Mouse (Mus musculus): ENCODE results near the gene Nadsyn1.

Nadsyn1 gene

DNA sequence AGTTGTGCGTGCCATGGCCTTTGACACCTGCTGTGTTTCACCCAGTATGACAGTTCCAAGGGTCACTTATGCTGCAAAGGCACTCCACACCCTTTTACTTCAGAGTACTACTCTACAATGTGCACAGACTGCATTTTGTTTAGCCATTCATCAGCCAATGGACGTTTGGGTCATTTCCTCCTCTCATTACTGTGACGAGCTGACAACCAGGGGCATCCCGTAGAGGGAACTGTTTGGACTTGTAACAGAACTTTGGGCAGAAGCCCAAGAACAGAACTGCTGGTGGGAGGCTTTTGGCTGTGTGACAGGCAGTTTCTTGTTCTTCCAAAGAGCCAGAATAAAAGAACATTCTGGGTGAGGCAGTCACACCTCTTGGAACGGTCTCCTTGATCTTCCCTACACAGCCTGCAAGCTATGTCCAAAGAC is 17.4 kb downstream of the Nadsyn1 start:
- DNase-seq (ENCODE audit: low read depth, low spot score): no peak

DNA sequence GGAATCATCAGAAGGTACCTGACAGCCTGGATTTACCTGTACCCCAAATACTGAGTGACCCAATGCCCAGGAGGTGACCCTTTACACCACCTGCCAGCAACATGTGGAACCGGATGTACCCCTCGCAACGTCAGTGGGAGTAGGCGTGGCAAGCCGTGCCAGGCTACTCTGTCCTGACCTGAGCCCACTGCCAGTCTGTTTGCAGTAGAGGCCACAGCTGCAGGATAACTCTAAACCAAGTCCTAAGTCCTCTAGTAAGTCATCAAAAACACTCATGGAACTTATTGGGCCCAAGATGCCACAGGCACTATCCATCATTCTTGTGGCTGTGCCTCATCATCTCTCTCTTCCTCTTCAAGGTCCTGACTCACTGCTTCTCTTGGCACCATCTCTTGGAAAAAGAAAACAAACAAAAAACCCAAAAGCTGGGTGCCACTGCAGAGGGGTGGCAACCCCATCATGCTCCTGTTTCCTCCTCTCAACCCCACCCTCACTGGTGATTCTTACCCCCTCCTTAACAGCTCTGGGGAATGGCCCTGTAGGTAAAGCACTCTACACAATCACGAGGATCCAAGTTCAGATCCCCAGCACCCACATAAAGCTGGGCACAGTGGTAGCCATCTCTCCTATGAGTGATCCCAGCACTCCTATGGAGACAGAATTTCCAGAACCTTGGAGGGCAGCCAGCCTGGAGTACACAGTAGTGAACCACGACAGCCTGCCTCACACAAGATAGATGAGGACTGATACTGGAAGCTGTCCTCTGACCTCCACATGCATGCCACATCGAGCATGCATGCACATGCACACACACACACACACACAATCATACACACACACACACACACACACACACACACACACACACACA is 21.2 kb downstream of the Nadsyn1 start:
- no peak for DNase-seq (ENCODE audit: low read depth, low spot score)

DNA sequence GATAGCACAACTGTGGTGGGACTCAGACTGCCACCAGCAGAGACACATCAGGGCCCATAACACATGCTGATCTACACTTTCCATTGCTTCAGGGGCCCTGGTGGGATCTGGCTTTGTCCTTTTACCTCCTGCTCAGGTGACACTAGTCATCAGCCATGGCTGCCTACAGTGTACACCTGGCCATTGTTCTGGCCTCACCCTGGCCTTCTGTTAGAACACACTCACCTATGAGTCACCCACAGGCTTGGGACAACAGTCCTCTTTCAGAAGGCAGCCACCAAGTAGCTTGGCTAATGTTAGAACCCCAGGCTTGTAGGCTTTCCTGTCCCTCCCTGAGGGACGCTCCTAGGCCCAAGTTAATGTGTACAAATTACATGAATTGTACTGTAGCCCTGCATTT is 21.9 kb downstream of the Nadsyn1 start:
- DNase-seq (ENCODE audit: low read depth, low spot score): no peak

DNA sequence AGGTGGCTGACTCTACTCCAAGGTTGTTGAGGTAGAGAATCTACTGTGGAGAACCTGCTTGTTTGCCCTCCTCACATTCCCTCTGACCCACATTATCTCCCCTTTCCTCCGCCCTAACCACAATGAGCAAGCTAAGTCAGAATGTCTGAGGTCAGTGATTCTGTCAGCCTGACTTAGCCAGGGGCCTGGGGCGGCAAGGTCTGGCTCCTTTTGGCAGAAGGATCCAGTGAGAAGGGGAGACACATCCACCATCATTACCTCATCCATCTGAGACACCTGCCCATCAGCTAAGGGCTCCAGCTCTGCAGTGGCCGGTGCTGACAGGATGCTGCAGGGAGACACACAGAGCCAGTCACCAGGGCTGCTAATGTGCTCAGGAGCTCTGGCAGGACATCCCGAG is 23.9 kb downstream of the Nadsyn1 start:
- no peak for DNase-seq (ENCODE audit: low read depth, low spot score)

DNA sequence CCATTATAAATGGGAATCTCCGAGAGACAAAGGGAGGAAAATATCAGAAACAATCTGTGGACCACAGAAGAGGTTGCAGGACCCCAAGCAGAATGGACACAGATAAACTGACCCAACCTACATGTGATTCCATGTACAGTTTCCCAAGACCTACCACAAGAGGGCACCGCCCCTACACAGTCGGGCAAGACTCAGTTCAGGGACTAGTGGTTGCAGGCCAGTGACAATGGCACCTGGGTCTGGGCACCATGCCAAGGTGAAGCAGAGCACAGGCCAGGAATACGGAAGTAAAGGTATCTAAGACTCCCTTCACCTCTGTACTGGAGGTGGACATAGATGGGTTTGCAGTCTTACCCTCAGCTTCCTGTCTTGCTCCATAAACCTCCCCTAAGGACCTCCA is 29.5 kb downstream of the Nadsyn1 start:
- no peak for DNase-seq (ENCODE audit: low read depth, low spot score)

DNA sequence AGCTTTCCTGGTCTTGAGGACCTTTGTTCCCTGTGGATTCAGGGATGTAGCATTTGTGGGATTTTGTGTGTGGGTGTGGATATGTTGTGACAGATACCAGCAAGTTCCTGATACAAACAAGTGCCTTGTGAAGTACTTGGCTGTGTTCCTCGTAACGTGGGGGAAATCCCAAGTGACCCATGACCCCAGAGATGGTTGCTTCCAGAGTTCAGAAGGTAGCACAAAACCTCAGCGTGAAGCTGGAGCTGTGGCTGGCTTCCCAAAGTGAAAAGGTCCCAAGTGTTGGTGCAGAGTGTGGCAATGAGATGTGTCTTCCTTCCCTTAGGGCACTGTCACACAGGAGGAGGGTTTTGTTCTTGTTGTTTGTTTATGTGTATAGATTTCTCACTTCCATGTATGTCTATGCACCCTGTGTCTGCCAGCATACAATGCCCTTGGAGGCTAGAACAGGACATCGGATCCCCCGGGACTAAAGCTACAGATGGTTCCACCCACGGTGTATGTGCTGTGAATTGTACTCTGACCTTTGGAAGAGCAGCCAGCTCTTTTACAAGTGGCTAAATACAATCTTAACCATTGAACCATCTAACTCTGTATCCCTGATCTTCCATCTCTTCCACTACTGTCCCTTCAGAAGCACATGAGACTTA is 30.2 kb downstream of the Nadsyn1 start:
- DNase-seq (ENCODE audit: low read depth, low spot score): no peak

DNA sequence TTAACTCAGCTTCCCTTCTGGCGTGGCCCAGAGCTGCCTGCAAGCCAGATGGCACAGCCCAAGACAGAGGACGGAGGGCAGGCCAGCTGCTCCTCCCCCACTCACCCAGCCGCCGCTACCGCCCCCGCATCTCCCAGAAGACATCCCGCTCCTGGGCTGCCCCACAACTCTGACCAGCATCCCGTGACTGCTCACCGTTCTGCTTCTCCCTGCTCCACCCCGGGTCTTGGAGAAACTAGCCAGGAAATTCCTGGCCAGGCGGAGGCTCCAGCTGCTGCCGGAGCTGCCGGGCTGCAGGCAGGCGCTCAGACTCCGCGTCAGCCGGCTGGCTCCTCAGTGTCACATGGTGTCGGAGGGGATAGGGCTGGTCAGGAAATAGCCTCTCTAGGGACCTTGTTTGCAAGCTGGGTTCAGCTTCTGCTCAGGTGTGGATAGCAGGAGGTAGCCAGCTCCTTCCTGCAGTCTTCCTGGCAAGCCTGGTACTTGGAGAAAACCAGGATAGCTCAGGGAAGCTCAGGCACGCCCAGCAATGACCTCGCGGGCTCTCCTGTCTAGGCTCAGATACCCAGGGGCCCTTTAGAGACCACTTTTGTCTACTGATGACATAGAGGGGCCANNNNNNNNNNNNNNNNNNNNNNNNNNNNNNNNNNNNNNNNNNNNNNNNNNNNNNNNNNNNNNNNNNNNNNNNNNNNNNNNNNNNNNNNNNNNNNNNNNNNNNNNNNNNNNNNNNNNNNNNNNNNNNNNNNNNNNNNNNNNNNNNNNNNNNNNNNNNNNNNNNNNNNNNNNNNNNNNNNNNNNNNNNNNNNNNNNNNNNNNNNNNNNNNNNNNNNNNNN is 38.4 kb downstream of the Nadsyn1 start, which contains the start of gene Mrgpre:
TSS of gene Mrgpre (minus strand) at position 505 of the 834 bp plus-strand sequence.
- peak; percentile 22 for DNase-seq (ENCODE audit: low read depth, low spot score)

DNA sequence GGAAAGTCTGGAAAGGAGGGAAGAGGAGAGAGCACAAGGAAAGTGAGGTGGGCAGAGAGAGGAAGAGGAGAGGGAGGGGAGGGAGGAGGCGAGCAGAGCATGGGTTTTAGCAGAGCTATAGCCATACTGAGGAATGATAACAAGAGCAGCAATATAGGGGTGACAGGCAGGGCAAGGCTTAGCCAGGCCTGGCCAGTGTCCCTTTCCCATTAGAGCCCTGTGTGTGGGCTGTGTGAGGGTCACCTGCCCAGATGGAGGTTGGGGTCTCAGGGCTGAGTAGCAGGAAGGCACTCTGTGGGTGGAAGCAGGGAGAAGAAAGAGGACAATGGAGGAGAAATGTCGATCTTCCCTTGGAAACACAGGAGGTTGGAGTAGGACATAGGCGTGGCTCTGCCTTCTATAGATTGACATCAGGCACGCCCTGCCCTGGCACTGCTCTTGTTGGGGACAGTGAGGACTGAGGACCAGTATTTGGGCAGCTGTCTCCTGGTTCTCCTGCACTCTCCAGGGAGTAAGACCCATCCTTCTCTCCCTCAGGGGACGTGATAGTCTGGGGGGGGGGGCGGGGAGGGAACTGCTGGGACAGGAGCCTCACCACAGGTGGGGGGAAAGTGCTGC is 39.2 kb downstream of the Nadsyn1 start:
- no peak for DNase-seq (ENCODE audit: low read depth, low spot score)

DNA sequence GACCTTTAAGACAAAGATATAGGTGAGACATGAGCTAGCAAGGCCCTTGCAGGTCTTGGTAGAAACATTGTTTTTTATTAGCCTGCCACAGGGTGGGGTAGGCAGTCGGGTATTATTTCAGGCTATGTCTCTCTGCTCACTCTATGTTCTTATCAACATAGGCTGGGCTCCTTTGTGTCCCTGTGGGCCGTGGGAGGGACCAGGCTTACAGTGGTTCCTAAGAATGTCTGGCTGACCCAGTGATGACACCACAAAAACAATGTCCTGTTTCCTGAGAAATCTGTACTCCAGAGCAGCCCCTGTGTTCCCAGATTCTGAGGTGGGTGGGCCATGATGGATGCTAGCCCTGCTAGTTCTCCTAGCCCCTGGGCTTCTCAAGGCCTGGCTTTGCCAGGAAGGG is 45.3 kb downstream of the Nadsyn1 start:
- no peak for DNase-seq (ENCODE audit: low read depth, low spot score)

DNA sequence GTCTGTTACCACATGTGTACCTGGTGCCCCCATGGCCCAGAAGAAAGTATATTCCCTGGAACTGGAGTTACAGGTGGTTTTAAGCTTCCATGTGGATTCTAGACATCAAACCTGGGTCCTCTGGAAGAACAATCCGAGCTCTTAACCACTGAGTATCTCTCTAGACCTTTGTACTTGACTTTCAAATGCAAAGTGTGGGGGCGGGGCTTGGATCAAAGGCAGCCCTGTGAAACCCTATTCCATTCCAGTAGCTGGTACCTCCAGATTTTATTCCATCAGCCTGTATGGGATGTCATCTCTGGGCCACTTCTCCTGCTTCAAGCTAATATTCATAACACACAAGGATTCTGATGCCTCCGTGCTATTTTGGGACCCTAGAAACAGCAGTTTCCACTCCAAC is 46.5 kb downstream of the Nadsyn1 start:
- no peak for DNase-seq (ENCODE audit: low read depth, low spot score)

DNA sequence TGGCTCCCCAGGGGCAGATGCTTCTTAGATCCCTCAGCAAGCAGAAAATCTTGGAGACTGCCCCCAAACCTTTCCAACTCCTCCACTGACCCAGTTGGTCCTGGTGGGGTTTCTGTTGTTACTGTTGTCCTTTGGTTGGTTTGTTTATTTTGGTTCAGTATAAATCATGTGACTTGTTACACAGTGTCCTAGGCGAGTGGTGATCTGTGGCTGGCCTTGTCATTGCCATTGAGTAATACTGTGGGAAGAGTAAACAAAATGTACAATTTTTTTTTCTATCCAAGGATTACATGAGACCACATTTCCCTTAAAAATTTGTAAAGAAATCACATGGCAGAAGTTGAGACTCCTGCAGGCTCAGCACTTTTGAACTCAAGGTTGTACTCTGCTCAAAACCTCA is 53.2 kb downstream of the Nadsyn1 start:
- no peak for DNase-seq (ENCODE audit: low read depth, low spot score)

DNA sequence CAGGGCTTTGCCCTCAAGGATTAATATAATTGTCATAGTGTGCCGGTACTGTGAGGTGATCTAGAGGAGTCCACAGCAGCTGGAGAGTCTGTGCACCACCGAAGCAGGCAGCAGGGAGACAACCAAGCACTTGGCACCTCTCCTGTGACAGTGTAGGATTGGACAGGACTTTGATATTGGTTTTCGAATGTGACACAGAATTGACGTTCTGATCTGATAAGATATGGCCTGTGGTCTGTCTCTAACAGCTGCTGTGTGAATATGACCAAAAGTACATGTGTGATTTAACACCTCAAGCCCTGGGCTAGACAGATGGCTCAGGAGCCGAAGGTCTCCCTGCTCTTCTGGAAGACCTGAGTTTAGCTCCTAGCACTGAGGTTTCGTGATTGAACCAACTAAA is 54.4 kb downstream of the Nadsyn1 start:
- no peak for DNase-seq (ENCODE audit: low read depth, low spot score)

DNA sequence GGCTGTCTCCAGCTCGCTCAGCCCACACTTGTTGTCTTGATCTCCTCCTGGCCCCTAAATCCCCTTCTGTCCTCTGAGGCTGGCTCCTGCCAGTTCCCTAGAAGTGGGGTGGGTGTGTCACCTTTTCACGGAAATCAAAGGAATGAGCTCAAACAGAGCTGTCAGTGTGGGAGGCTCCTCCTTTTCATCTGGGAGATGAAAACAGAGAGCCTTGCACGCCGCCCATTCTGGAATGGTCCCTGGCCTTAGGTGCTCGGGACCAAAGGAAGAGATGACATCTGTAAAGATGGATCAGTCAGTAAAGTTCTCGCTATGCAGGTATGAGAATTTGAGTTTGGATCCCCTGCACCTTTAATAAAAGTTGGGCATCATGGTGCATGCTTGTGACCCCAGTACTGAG is 55.8 kb downstream of the Nadsyn1 start, which contains the start of gene Mrgprg:
TSS of gene Mrgprg (minus strand) at position 101 of the 400 bp plus-strand sequence.
- no peak for DNase-seq (ENCODE audit: low read depth, low spot score)

DNA sequence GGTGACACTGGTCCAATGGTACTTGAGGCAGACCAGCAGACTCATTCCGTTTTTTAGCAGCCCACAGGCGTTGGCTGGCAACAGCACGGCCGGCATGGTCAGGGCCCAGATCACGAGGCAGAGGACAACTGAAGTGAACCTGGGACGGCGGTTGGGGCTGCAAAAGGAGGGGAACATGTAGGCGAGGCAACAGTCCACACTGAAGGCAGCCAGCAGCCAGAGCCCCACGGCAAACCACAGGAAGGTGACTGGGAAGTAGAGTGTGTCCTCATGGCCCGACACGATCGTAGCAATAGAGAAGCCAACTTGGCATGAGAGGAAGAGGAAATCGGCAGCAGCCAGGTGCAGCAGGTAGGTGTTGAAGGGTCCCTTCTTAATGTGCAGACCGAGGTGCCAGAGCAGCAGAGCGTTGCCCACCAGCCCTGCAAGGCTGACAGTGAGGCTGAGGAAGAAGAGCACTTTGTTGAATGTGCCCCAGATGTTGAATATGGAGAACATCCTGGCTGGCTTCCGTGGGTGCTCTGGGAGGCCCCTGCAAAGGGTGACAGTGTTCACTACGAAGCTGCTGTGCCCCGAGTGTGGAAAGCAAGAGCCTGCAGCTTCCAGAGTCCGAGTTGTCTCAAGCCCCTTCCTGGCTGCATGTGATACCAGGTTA is 57.6 kb downstream of the Nadsyn1 start:
- no peak for DNase-seq (ENCODE audit: low read depth, low spot score)

DNA sequence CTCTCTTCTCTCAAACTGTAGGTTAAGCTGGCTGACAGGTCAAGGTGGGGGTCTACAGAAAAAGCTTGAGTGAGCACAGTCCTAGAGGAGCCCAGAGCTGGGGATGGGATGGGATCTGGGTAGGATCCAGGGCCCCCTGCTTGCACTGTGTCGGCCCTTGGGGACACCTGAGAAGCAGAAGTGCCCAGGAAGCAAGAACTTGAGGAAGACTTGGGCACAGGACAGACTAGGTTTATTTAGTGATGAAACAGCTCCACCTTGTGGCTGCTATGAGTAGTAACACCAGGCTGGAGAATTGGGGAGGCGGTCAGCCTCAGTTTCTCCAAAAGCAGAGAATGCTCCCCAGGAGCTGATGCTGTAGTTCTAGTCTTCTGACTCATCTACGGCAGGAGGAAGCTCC is 58.9 kb downstream of the Nadsyn1 start:
- no peak for DNase-seq (ENCODE audit: low read depth, low spot score)

DNA sequence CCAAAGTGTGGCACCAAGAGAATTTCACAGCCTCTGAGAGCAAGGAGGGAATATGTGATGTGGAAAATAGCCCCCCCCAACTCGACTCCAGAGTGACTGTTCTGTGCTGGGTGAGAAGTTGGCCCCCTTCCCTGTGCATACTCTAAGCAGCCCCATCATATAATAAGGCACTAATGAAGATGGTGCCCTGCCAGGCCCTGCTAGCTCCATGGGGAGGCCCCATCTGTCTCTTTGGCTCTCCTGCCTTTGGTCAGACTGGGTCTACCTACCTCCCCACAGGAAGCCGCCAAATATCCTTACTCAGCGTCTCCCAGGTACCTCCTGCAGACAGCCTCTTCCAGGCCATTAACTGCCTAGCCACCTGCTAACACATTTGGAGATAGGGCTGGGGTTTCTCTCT is 63.7 kb downstream of the Nadsyn1 start:
- no peak for DNase-seq (ENCODE audit: low read depth, low spot score)

DNA sequence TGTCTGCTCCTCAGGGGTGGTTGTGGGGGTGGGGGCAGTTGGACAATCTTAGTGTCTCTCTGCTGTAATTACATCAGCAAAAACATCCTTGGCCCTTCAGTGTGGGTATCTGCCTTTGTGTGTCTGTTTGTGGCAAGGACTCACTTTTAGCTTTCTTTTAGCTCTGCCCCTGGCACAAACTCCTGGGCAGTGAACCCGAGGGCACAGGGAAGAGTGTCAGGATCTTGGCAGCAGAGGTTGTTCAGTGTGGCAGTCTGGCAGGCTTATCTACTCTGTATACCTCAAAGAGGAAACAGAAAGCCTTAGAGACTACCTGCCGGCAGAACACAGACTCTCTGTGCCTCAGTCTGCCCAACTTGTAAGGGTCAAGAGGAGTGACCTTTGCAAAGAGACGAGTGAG is 65.0 kb downstream of the Nadsyn1 start:
- DNase-seq (ENCODE audit: low read depth, low spot score): no peak

DNA sequence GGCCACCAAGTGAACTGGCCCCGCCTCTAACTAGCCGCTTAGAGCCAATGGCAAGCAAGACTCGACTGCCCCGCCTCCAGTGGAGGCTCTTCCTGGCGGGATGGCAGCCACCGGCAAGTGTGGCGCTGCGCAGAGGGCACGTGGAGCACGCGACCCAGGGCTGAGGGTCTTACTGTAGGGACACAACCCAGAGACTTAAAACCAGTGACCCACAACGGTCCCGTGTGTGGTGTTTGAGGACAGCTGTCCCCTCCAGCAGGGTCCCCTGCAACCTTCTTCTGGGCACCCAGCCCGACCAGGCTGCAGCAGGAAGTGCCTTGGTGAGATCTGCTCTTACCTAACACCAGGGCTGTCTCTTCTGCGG is 65.6 kb downstream of the Nadsyn1 start:
- DNase-seq (ENCODE audit: low read depth, low spot score): no peak

DNA sequence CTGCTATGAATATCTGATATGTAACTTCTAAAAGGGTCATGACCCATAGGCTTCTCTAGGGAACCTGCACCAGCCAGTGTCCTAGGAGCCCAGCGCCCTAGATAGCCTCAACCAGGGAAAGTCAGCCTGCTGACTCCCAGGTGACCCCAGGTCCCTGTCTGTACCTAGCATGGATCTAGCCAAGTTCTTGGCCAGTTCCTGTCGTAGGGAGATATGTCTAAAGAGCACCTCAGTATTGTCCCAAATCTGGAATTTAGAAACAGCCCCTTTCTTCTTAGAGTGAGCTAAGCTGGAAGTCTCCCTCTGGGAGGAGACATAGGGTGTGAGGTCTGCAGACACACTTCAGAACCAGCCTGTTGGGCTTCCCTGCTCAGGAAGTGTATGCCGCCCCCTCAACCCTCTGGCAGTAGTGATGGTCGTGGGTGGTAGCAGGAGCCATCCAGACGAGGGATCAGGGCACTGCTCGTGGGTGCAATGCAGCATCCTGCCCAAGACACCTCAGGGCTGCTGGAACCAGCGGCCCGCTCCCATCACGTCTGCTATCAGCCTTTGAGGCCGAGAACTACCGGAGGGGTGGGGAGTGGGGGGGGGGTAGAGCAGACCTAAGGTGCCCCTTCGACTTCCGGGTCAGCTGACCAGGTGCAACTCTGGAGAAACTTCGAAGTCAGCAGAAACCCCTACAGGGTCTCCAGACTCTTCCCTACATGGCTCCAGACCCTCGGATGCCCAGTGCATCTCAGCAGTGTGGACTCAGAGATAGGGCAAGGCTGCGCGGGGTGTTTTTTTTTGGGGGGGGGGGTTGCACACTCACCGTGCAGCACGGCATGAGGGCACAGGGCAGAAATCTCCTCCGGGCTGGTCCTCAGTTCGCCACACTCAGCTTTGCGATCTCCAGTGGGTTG is 66.3 kb downstream of the Nadsyn1 start, which contains the start of gene Osbpl5:
TSS of gene Osbpl5 (minus strand) at position 861 of the 902 bp plus-strand sequence.
- no peak for DNase-seq (ENCODE audit: low read depth, low spot score)

Data from retina, adult 2 months (tissue).